Mouse (Mus musculus) c-Kit-negative CD71-positive TER-119-positive erythroid progenitor cells, embryonic 14.5 days (primary cell): ENCODE results near the gene Cdkl1.

Experiments
- DNase-seq: peaks from one replicate; pipeline ENCODE4 v3.0.0-alpha.2; 2013; ENCODE audit warnings: low read depth, low spot score

Gene Cdkl1

GRCm38 (mm10) chr12:69790530-69791505 is at the start of gene Cdkl1:
Gene Cdkl1, minus strand, starts transcription at chr12:69791267.
- DNase-seq, result peak; percentile 65

- no peak for DNase-seq
Measured at GRCm38 (mm10) chr12:69838376-69838775, 47.3 kb upstream of the Cdkl1 start.

- DNase-seq, result no peak
Measured at GRCm38 (mm10) chr12:69833982-69834604, 43.0 kb upstream of the Cdkl1 start.

- no peak for DNase-seq
Measured at GRCm38 (mm10) chr12:69831239-69831910, 40.3 kb upstream of the Cdkl1 start.

DNA sequence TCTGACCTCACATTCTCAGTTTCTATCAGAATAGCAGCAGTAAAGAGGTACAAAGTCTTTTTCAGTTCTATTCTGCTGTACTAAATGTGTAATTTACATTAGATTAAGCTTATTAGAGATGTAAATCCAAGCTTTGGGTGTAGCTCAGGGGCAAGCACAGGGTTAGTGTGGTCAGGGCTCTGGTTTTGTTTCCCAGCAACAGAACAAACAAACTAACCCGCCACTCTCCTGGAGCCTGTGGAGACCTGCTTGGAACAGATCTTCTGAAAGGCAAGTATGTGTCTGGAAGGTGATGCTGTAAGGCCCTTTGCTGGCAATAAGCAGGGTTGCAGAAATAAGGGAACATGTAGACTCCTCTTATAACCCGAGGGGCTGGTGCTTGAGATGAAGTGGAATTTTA is 37.1 kb upstream of the Cdkl1 start:
- DNase-seq, result no peak

DNA sequence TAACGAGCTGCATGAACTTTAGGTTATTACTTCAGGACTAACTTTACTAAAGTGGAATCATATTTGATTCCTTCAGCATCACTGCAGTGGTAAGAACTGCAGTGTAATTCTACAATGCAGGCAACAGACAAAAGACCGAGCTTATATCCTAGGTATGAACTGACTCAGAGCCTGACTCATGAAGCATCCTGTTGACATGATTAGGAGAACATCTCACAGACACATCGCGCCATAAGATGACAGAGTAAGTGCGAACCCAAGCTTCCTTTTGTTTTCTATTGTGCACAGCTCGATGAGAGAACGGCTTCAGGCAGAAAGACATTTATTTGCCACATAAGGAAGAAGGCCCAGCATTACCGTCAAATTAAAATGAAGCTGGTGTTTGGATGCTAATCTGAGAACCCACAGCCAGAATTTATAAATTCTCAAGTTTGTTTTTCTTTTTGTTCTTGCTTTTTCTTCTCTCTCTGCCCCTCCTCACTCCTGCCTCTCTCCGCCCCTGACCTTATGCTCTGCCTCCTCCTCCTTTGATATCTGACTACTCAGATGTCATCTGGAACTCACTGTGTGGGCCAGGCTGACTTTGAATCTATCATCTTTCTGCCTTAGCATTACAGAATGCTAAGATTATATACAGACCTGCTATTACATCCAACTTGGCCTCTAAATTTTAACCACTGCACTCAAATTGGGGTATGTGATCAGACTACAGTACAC is 34.0 kb upstream of the Cdkl1 start:
- DNase-seq, result no peak

- DNase-seq, result no peak
Measured at GRCm38 (mm10) chr12:69814272-69814671, 23.2 kb upstream of the Cdkl1 start.

- DNase-seq, result no peak
Measured at GRCm38 (mm10) chr12:69813596-69813995, 22.5 kb upstream of the Cdkl1 start.

DNA sequence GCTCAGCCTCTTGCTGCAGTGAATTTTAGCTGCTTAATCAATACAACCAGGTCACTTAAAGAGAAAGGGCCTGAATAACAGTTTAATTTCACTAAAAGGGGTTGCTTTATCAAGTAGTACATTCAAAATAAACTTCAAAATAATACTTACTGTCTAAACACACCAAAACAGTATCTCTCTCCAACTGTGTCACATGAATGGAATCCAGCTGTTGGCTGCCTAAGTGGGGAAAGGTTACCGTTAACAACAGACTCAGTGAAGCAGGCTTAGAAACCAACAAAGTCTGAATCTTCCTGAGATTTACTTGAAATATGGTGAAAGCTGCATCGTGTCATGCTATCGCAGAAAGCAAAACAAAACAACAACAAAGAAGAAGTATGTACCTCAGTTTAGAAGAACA is 21.9 kb upstream of the Cdkl1 start:
- DNase-seq, result no peak

DNA sequence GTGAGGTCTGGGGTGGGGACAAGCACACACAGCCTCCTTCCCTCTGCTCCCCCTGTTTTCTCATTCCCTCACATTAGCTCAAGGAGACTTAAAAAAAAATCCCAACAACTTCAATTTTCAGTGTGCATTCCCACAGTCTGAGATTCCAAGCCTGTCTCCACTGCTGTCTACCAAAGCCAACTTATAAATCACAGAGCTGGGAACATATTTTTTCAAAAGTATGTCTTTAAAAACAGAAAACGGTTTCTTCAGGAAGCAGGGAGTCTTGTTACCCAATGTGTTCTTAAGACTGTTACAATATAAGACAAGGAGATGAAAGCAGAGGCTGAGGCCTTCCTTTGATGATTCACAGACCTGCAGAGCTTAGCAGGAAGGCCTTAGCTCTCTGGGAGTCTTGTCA is 20.9 kb upstream of the Cdkl1 start:
- no peak for DNase-seq

GRCm38 (mm10) chr12:69809439-69809838 is 18.4 kb upstream of the Cdkl1 start:
- no peak for DNase-seq

DNA sequence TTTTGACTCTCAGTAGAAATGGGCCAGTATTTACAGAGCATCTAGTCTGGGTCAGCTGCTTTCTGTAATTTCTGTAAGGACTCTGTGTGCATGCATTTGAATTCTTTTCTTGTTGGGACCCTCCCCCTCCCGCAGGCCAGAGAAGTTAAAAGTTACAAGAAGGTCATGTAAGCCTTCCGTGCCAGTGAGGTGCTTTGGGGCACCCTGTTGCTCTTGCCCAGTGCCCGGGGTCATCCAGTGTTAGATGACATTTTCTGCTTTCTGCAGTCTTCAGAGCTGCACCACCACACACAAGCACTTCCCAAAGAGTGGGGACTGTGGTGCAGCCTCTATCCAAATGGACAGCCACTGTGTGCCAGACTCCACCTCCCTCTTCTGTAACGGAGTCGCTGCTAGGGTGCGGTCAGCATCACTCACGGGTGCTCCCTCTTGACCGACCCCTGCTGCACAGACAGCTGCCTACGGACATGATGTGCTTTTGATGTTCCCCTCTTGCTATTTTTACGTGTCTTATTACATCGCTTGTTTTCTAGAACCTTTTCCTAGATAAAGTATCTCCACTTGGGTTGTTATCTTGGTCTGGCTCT is 16.4 kb upstream of the Cdkl1 start:
- no peak for DNase-seq

DNA sequence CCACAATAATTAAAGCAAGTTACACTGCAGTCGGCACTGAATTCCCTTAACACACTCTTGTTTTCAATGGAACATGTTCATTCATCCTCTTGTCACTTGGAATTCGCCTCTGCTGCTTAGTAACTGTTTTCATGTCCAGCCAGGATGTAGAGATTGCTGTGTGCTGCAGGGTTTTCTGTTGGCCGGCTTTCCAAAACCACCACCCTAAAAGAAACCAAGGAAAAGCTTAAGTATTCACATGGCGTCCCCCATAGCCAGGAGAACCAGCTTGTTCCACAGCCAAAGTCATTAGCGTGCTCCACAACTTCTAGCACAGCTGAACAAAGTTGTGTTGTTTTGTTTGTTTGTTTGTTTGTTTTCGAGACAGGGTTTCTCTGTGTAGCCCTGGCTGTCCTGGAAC is 14.1 kb upstream of the Cdkl1 start:
- no peak for DNase-seq

DNA sequence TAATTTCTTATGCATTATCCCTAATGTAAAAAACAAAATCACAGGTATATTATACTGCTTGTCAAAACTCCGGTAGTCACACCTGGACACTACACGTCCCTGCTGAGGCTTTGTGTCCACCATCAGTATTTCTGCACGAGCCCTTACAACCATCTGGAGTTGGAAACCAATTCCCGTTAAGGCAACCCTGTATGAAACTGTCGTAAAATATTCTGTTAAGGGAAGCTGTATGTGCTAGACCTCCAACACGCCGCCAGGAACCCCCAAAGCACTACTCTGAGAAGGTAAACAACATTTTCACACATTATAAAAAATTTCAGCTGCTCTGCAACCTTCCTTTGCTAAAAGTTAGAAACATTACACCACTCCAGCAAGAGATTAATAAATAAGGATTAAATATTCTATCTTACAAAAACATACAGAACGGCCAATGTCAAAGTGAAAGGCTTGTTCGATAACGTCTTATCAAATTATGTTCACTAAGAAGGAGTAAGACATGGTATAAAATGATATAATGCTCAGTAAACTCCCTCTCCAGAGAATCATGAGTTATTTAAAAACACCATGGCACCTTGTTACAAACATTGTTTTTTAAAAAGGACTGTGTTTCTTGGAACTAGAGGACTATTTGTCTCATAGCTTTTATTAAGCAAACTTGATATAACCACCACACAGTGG is 13.5 kb upstream of the Cdkl1 start:
- DNase-seq, result no peak

GRCm38 (mm10) chr12:69803196-69803595 is 12.1 kb upstream of the Cdkl1 start:
- DNase-seq, result no peak

- DNase-seq, result no peak
Measured at GRCm38 (mm10) chr12:69800586-69800985, 9.5 kb upstream of the Cdkl1 start.

GRCm38 (mm10) chr12:69796311-69796710 is 5.2 kb upstream of the Cdkl1 start:
- no peak for DNase-seq

GRCm38 (mm10) chr12:69789766-69790529 is 1.1 kb downstream of the Cdkl1 start:
- DNase-seq, result no peak

DNA sequence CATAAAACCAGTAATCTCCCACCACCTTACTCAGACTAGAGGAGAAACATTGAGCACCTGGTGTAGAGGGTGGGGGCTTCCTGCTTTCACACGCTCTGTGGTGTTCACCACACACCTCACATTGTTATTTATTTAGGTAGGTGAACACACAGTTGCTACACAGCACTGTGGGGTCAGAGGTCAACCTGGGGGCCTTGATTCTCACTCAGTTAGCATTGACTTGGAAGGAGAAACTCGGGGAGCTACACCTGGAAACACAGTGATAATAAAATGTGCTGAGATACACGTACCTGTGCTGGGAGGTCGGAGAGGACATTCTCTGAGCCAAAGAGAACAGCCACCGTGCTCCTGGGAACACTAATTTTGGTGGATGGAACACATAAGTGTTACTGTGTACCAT is 2.7 kb downstream of the Cdkl1 start:
- no peak for DNase-seq

GRCm38 (mm10) chr12:69785471-69785870 is 5.6 kb downstream of the Cdkl1 start:
- DNase-seq, result no peak
